Mouse (Mus musculus): ENCODE results near the gene Glb1l3. TPM values are rescaled to one million over a fixed set of nuclear protein-coding genes. Genes with fewer than 3 reads are reported as not detected.
"Not testable (repeated sequence)": the region's sequence is repeated elsewhere in the genome, so short reads cannot be mapped to it uniquely, and the experiment has no call there.

The Glb1l3 gene
- polyA plus RNA-seq (2012) = not detected in 2 replicates

DNA sequence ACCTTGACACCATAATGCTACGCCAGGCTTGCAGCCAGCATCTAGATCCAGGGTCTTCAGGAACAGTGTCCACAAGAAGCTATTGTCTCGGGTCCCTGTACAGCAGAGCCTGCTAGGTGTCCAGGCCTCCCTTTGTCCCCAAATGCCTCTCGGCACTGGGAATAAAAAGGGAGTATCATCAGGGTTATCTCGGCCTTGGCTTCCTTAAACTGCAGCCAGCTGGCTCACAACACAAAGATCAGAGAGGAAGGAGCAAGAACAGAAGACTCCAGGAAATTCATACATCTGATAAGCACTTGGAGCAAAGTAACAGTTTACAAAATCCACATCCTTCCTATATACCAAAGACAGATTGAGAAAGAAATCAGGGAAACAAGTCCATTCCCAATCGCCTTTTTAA is at the start of gene Glb1l3:
Gene Glb1l3 (minus strand): TSS at position 140 of the 400 bp plus-strand sequence.
- Histone ChIP-seq H3K36me3 (ENCODE audit: control insufficient read depth) (no peaks in the 10 kb centered on the region), H3K9me3 (ENCODE audit: control insufficient read depth, low read length) (peaks cover 3% of the 10 kb centered on the region; the same call in 1 of the 2 replicates), H3K4me1 (ENCODE audit: control insufficient read depth) (no peaks in the 10 kb centered on the region), H3K27me3 (ENCODE audit: control insufficient read depth) (no peaks in the 10 kb centered on the region), H3K4me3 (replicated peaks) (no peak within 1 kb of the TSS)
- TF ChIP-seq TAL1 (IDR thresholded peaks at IDR 0.05; ENCODE audit: low read length) = no peak
- no peak for TF ChIP-seq GATA1 (IDR thresholded peaks at IDR 0.05; ENCODE audit: low read length)

DNA sequence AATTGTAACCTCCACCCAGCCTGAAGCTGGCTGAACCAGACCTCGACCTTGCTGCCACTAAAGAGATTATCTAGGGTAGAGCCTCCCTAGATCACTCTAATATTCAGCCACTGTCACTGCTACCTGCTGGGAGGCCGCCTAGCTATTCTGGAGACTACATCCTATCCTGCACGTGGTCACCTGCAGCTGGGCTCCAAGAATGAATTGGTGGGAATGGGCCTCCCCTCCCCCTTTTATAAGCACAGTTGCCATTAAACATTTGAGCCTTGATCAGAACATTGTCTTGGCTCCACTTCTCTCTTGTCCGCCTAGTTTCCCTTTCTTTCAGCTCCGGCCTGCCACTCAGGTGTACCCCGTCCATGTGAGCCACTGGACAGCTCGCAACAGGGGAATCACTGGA is 9.2 kb upstream of the Glb1l3 start:
- not testable (repeated sequence) for H3K4me1 ChIP-seq (ENCODE audit: control insufficient read depth); H3K9me3 ChIP-seq (ENCODE audit: control insufficient read depth, low read length); H3K4me3 ChIP-seq (replicated peaks); H3K27me3 ChIP-seq (ENCODE audit: control insufficient read depth); H3K36me3 ChIP-seq (ENCODE audit: control insufficient read depth)

DNA sequence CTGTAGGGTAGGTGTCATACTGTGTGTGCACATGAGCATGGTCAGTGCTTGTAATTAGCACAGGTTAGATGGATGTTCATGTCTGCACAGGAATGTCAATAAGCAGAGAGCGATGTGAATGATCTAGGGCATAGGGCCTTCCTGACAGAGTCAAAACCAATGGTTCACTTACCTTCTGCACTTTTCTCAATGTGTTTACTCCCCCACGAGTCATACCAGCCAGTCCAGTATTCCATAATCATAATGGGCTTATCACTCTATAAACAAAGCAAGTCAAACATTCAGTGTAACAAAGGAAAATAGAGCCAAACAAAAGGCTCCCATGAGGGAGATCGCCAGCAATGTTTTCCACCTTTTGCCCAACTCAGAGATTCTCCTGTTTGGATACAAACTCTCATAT is 29.6 kb downstream of the Glb1l3 start:
- TF ChIP-seq GATA1 (IDR thresholded peaks at IDR 0.05; ENCODE audit: low read length) = no peak
- H3K27me3 ChIP-seq (ENCODE audit: control insufficient read depth) = no peaks in the 10 kb centered on the region
- H3K4me3 ChIP-seq (replicated peaks) = no peak overlapping the region
- no peaks in the 10 kb centered on the region for H3K4me1 ChIP-seq (ENCODE audit: control insufficient read depth)
- H3K9me3 ChIP-seq (ENCODE audit: control insufficient read depth, low read length) = no peaks in the 10 kb centered on the region
- no peaks in the 10 kb centered on the region for H3K36me3 ChIP-seq (ENCODE audit: control insufficient read depth)

DNA sequence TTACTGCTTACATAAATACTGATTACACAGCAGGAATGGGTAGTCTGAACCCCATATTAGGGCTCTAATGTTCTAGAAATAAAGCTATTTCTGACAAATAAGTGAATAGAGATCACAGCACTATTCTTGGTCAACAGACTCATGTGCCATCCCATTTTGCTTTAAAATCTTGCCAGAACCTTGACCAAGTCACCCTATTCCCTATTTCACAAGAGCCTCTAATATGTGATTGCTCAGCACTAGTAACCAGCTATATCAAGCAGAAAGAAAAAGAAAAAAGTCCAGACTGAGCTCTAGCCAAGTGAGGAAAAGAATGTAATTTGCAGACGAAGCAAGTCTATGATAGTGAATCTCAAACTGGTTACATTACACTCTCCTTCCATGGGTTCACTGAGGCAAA is 40.7 kb downstream of the Glb1l3 start:
- TF ChIP-seq GATA1 (IDR thresholded peaks at IDR 0.05; ENCODE audit: low read length) (no peak), TAL1 (IDR thresholded peaks at IDR 0.05; ENCODE audit: low read length) (no peak)
- H3K27me3 ChIP-seq (ENCODE audit: control insufficient read depth) = no peaks in the 10 kb centered on the region
- no peaks in the 10 kb centered on the region for H3K9me3 ChIP-seq (ENCODE audit: control insufficient read depth, low read length)
- no peak overlapping the region for H3K4me3 ChIP-seq (replicated peaks)
- H3K4me1 ChIP-seq (ENCODE audit: control insufficient read depth) = no peaks in the 10 kb centered on the region
- H3K36me3 ChIP-seq (ENCODE audit: control insufficient read depth) = no peaks in the 10 kb centered on the region

DNA sequence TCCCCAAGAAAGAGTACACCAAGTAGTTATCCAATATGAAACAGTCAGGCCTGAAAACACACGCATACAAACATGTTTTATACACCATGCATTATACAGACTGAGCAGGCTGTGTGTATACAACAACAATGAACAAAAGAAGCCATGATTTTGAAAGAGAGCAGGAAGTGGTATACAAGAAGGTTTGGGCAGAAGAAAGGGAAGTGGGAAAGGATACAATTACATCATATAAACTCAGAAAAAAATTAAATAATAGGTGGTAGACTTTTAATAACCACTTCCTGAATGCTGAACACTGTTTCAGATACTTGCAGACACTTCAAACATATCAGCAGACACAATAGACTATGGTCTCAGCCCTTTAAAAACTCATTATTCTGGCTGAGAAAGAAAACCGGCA is 52.0 kb downstream of the Glb1l3 start:
- Histone ChIP-seq H3K4me1 (ENCODE audit: control insufficient read depth) (peaks cover 5% of the 10 kb centered on the region), H3K27me3 (ENCODE audit: control insufficient read depth) (no peaks in the 10 kb centered on the region), H3K36me3 (ENCODE audit: control insufficient read depth) (no peaks in the 10 kb centered on the region), H3K9me3 (ENCODE audit: control insufficient read depth, low read length) (no peaks in the 10 kb centered on the region; the same call in 1 of the 2 replicates), H3K4me3 (replicated peaks) (no peak overlapping the region)
- TF ChIP-seq TAL1 (IDR thresholded peaks at IDR 0.05; ENCODE audit: low read length) (no peak), GATA1 (IDR thresholded peaks at IDR 0.05; ENCODE audit: low read length) (no peak)

- TF ChIP-seq GATA1 (IDR thresholded peaks at IDR 0.05; ENCODE audit: low read length) (no peak), TAL1 (IDR thresholded peaks at IDR 0.05; ENCODE audit: low read length) (no peak)
- H3K4me3 ChIP-seq (replicated peaks) = no peak within 1 kb of the TSS
- H3K9me3 ChIP-seq (ENCODE audit: control insufficient read depth, low read length) = no peaks in the 10 kb centered on the region; the same call in 1 of the 2 replicates
- H3K4me1 ChIP-seq (ENCODE audit: control insufficient read depth) = peaks cover 5% of the 10 kb centered on the region
- no peaks in the 10 kb centered on the region for H3K36me3 ChIP-seq (ENCODE audit: control insufficient read depth)
- H3K27me3 ChIP-seq (ENCODE audit: control insufficient read depth) = no peaks in the 10 kb centered on the region
These were observed 54.6 kb downstream of the Glb1l3 start, which contains the start of gene Glb1l2 for GRCm38 (mm10) chr9:26805935-26806666. Gene Glb1l2 (minus strand): TSS chr9:26806468.

- H3K27me3 ChIP-seq (ENCODE audit: control insufficient read depth) = no peaks in the 10 kb centered on the region
- no peaks in the 10 kb centered on the region; the same call in 1 of the 2 replicates for H3K9me3 ChIP-seq (ENCODE audit: control insufficient read depth, low read length)
- TF ChIP-seq TAL1 (IDR thresholded peaks at IDR 0.05; ENCODE audit: low read length) = no peak
- no peak for TF ChIP-seq GATA1 (IDR thresholded peaks at IDR 0.05; ENCODE audit: low read length)
- H3K36me3 ChIP-seq (ENCODE audit: control insufficient read depth) = no peaks in the 10 kb centered on the region
- H3K4me1 ChIP-seq (ENCODE audit: control insufficient read depth) = peaks cover 5% of the 10 kb centered on the region
- H3K4me3 ChIP-seq (replicated peaks) = no peak overlapping the region
These were observed 56.4 kb downstream of the Glb1l3 start for GRCm38 (mm10) chr9:26804321-26804720.

DNA sequence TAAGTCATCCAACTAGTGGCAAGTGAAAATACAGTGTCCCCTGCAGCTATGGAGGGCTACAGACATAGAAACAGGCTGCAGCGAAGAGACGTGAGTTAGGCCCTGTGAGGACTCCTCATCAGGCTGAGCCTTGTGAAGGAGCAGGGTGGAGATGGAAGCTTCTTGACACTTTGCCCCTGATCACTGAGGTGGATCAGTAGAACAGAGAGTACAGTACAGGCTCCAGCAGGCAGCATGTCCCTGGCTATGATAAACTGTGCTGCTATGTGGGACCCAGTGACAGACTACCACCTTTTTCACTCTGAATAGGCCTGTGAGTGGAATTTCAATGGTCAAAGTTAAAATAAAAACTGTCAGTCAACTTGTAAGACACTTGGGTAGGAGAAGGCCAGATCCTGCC is 60.3 kb downstream of the Glb1l3 start:
- Histone ChIP-seq H3K27me3 (ENCODE audit: control insufficient read depth) (no peaks in the 10 kb centered on the region), H3K9me3 (ENCODE audit: control insufficient read depth, low read length) (no peaks in the 10 kb centered on the region), H3K36me3 (ENCODE audit: control insufficient read depth) (no peaks in the 10 kb centered on the region), H3K4me1 (ENCODE audit: control insufficient read depth) (no peaks in the 10 kb centered on the region), H3K4me3 (replicated peaks) (no peak overlapping the region)
- no peak for TF ChIP-seq TAL1 (IDR thresholded peaks at IDR 0.05; ENCODE audit: low read length)

DNA sequence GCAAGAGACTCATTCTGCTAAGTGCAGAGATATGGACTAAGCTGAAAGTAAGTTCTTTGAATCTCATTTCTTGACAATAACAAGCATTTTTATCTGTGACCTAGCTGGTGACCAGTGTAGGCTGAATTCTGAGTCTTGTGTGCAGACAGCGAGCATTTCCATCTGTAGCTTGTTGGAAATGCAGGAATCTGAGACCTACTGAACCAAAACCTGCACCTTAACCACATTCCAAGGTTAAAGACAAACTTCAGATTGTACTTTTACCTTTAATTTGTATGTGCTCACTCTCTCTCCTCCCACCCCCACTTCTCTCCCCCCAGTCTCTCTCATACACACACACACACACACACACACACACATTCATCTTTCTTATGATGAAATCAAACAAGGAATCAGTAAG is 62.0 kb downstream of the Glb1l3 start:
- no peak overlapping the region for H3K4me3 ChIP-seq (replicated peaks)
- no peaks in the 10 kb centered on the region for H3K27me3 ChIP-seq (ENCODE audit: control insufficient read depth)
- no peak for TF ChIP-seq TAL1 (IDR thresholded peaks at IDR 0.05; ENCODE audit: low read length)
- TF ChIP-seq GATA1 (IDR thresholded peaks at IDR 0.05; ENCODE audit: low read length) = no peak
- no peaks in the 10 kb centered on the region for H3K9me3 ChIP-seq (ENCODE audit: control insufficient read depth, low read length)
- no peaks in the 10 kb centered on the region for H3K36me3 ChIP-seq (ENCODE audit: control insufficient read depth)
- no peaks in the 10 kb centered on the region for H3K4me1 ChIP-seq (ENCODE audit: control insufficient read depth)

DNA sequence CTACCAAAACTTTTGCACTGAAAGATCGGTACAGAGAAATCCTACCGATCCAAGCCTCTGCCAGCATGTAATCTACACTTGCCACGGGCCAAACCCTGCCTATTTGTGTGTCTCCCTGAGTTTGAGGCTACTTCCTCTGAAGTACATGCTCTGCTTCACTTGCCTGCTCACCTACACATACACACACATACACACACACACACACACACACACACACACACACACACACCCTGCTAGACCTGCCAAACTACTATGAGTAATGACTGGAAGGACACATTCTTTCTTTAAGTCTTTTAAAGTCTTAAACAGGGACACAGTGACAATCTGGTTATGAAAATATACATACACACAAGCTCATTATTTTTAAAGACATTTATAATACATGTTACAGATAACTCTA is 62.5 kb downstream of the Glb1l3 start:
- no peaks in the 10 kb centered on the region for H3K36me3 ChIP-seq (ENCODE audit: control insufficient read depth)
- H3K4me3 ChIP-seq (replicated peaks) = no peak overlapping the region
- no peaks in the 10 kb centered on the region for H3K4me1 ChIP-seq (ENCODE audit: control insufficient read depth)
- H3K27me3 ChIP-seq (ENCODE audit: control insufficient read depth) = no peaks in the 10 kb centered on the region
- H3K9me3 ChIP-seq (ENCODE audit: control insufficient read depth, low read length) = no peaks in the 10 kb centered on the region
- TF ChIP-seq GATA1 (IDR thresholded peaks at IDR 0.05; ENCODE audit: low read length) (no peak), TAL1 (IDR thresholded peaks at IDR 0.05; ENCODE audit: low read length) (no peak)
